Mouse (Mus musculus): Measurements from ENCODE around the gene Llph. TPM values are rescaled to one million over a fixed set of nuclear protein-coding genes. Genes with fewer than 3 reads are reported as not detected.

Llph gene
- total and polyA plus RNA-seq, 2 experiments from 2014 or later, result 0.34 to 23.3 TPM

DNA sequence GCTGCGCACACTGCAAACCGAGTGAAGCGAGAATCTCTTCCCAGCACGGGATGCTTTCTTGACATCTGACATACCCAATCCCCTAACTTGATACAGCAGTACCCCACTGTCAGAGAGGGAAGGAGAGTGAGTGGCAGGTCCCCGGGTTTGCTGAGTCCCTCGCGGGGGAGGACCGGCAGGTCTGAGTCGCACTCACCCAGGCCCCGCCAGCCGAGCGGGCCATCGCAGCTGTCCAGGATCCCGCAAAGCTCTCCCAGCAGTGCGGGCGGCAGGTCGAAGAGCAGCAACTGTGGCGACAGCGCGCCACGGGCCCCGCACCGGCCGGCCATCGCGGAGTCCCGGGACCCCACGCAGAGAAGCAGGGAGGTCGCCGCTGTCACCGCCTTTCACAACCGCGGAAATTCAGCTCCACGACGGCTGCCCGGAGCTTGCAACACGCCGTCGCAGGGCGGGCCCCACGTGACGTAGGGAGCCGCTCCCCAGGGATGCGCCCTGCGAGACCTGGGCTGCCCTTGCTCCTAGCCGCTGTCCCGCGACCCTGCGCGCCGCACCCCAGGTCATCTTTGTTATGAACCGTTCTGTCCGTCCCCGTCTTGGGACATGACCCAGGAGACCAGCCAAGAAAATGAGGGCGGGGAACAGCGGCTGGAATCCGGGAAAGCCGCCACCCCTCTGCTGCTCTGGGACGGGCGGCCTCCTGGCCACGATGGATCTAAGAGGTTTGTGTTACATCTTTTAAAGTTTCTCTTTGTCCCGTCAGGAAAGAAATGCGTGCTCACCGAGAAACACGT lies 25.5 kb upstream of the Llph start, which contains the start of gene Tmbim4:
Gene Tmbim4 (plus strand): TSS at position 460 of the 791 bp plus-strand sequence.
- TF ChIP-seq CTCF (IDR thresholded peaks at IDR 0.05; ENCODE audit: low read depth) (no peak), EP300 (IDR thresholded peaks at IDR 0.05; ENCODE audit: low read depth) (no peak)
- 2% methylated on average over 65 of the region's 65 CpGs for WGBS
- peak within 1 kb of the TSS; percentile 56 for H3K4me3 ChIP-seq (ENCODE audit: low read depth, low read length)
- peak within 1 kb of the TSS; percentile 61 for H3K27ac ChIP-seq (ENCODE audit: low read depth)
- H3K9ac ChIP-seq (replicated peaks; ENCODE audit: low read depth, low read length), result peak within 1 kb of the TSS; percentile 52
- H3K4me2 ChIP-seq (ENCODE audit: low read depth, low read length), result peak within 1 kb of the TSS; percentile 88
- peak; percentile 27 for DNase-seq (ENCODE audit: low spot score)
- peak; percentile 71 for ATAC-seq (ENCODE audit: insufficient read depth, low read depth)
- no peaks in the 10 kb centered on the region for H3K36me3 ChIP-seq (replicated peaks; ENCODE audit: control insufficient read depth, insufficient read depth, low read length)
- H3K27me3 ChIP-seq (ENCODE audit: control insufficient read depth, insufficient read depth, low read length), result no peaks in the 10 kb centered on the region
- no peaks in the 10 kb centered on the region for H3K9me3 ChIP-seq (replicated peaks; ENCODE audit: control insufficient read depth, low read length)
- no peaks in the 10 kb centered on the region for H3K4me1 ChIP-seq (ENCODE audit: control insufficient read depth, insufficient read depth)

DNA sequence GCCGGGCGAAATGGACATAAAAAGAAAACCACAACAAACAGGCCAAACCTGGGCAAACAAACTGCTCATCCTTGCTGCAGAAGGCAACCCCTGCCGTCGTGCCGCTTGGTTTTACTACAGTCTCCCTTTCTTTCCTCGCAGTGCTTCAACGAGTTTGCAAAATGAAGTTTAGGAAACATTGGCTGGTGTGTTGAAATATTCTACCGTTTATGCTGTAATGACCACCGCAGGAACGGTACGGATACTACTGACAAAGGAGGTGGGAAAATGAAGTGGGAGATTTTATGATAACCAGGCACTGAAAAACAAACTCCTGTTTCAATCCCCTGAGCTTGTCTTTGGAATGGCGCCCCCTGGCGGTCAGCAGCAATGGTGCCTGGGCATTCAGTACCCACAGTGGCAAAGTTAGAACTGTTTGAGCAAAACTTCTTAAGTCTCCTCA lies 24.9 kb upstream of the Llph start, which contains the start of gene Irak3:
Gene Irak3 (minus strand): TSS at position 170 of the 442 bp plus-strand sequence.
- 2% methylated on average over 13 of the region's 13 CpGs for WGBS
- H3K9ac ChIP-seq (replicated peaks; ENCODE audit: low read depth, low read length), result peak within 1 kb of the TSS; percentile 52
- TF ChIP-seq CTCF (IDR thresholded peaks at IDR 0.05; ENCODE audit: low read depth) (peak; percentile 92), EP300 (IDR thresholded peaks at IDR 0.05; ENCODE audit: low read depth) (no peak)
- peak; percentile 78 for DNase-seq (ENCODE audit: low spot score)
- H3K4me3 ChIP-seq (ENCODE audit: low read depth, low read length), result peak within 1 kb of the TSS; percentile 56
- H3K9me3 ChIP-seq (replicated peaks; ENCODE audit: control insufficient read depth, low read length), result no peaks in the 10 kb centered on the region
- no peaks in the 10 kb centered on the region for H3K4me1 ChIP-seq (ENCODE audit: control insufficient read depth, insufficient read depth)
- peak within 1 kb of the TSS; percentile 88 for H3K4me2 ChIP-seq (ENCODE audit: low read depth, low read length)
- H3K36me3 ChIP-seq (replicated peaks; ENCODE audit: control insufficient read depth, insufficient read depth, low read length), result no peaks in the 10 kb centered on the region
- no peaks in the 10 kb centered on the region for H3K27me3 ChIP-seq (ENCODE audit: control insufficient read depth, insufficient read depth, low read length)
- peak within 1 kb of the TSS; percentile 61 for H3K27ac ChIP-seq (ENCODE audit: low read depth)
- peak; percentile 37; the same call in 1 of the 2 replicates for ATAC-seq (ENCODE audit: insufficient read depth, low read depth)

DNA sequence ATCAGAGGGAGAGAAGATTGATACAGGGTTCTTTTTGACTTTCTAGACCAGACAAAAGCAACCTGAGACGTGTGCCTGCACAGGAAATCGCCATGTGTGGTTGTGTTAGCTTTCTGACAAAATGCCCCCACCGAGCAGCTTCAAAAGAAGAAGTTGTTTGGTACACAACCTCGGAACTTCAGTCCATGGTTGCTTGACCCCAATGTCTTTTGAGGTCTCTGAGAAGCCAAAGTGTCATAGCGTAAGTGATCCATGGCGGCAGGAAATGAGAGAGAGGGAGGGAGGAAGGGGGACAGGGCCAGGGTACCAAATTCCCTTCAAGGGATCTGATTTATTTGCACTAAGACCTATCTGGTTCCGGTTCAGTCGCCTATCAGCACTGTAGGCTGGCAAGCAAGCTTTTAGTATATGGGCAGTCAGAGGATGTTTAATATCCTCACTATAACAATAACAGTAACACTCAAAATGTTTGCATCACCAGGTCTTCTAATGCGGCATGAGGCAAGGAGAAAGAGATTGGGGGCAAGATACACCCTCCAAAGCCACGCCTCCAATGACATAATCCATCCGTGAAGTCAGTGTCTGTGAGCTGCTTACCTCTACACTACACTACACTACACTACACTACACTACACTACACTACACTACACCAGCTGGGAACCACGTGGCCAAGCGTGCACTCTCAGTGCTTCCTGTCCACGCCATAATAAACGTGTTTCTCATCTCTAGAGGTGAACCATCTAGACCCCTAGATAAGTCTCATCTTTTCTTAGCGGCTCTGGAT lies 24.2 kb upstream of the Llph start:
- WGBS, result 70% methylated on average over 16 of the region's 16 CpGs
- no peak for ATAC-seq (ENCODE audit: insufficient read depth, low read depth)
- no peak for DNase-seq (ENCODE audit: low spot score)

DNA sequence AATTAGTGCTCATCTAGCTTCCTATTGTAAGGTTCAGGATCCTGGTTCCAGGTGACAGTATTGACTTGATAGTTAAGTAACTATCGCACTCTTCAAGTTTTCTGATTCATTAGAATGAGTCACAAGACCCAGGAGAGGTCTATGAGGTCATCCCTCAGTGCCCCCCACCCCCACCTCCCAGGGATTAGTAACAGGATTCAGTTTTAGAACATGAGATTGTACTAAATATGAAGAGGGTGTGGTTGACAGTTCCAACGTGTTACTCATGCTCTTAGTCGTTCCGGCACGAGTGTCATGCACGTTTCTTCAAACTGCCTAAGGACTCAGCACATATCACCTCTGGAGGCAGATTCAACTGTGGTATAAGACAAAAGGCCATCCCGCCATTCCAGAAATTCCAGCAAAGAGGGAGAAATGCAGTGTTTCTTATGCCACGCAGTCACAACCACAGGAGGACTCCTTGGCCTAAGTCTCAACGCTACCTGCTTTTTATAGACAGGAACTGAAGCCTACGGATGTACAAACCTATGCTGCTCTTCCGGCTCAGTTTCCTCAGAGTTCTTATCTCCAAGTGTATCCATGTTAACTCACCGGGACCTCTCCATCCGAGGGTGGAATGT lies 22.2 kb upstream of the Llph start:
- Histone ChIP-seq H3K4me1 (ENCODE audit: control insufficient read depth, insufficient read depth) (0 out of 2 replicates have a peak, but pooled peaks cover 4% of the 10 kb centered on the region), H3K36me3 (replicated peaks; ENCODE audit: control insufficient read depth, insufficient read depth, low read length) (no peaks in the 10 kb centered on the region), H3K4me2 (ENCODE audit: low read depth, low read length) (no peak overlapping the region), H3K4me3 (ENCODE audit: low read depth, low read length) (no peak overlapping the region), H3K27me3 (ENCODE audit: control insufficient read depth, insufficient read depth, low read length) (no peaks in the 10 kb centered on the region), H3K27ac (ENCODE audit: low read depth) (no peak overlapping the region), H3K9ac (replicated peaks; ENCODE audit: low read depth, low read length) (no peak overlapping the region), H3K9me3 (replicated peaks; ENCODE audit: control insufficient read depth, low read length) (no peaks in the 10 kb centered on the region)
- TF ChIP-seq EP300 (IDR thresholded peaks at IDR 0.05; ENCODE audit: low read depth) (no peak), CTCF (IDR thresholded peaks at IDR 0.05; ENCODE audit: low read depth) (no peak)
- 61% methylated on average over 13 of the region's 13 CpGs for WGBS
- DNase-seq (ENCODE audit: low spot score), result no peak
- no peak for ATAC-seq (ENCODE audit: insufficient read depth, low read depth)

More for the DNA sequence above, 24.2 kb upstream of the Llph start:
- no peak for TF ChIP-seq EP300 (IDR thresholded peaks at IDR 0.05; ENCODE audit: low read depth)
- TF ChIP-seq CTCF (IDR thresholded peaks at IDR 0.05; ENCODE audit: low read depth), result no peak
- Histone ChIP-seq H3K4me2 (ENCODE audit: low read depth, low read length) (peak overlapping the region; percentile 88; the same call in 1 of the 2 replicates), H3K36me3 (replicated peaks; ENCODE audit: control insufficient read depth, insufficient read depth, low read length) (no peaks in the 10 kb centered on the region), H3K4me3 (ENCODE audit: low read depth, low read length) (0 out of 2 replicates have a peak overlapping the region, but pooled peaks have one; percentile 56), H3K9ac (replicated peaks; ENCODE audit: low read depth, low read length) (no peak overlapping the region), H3K4me1 (ENCODE audit: control insufficient read depth, insufficient read depth) (no peaks in the 10 kb centered on the region), H3K27ac (ENCODE audit: low read depth) (no peak overlapping the region), H3K27me3 (ENCODE audit: control insufficient read depth, insufficient read depth, low read length) (no peaks in the 10 kb centered on the region), H3K9me3 (replicated peaks; ENCODE audit: control insufficient read depth, low read length) (no peaks in the 10 kb centered on the region)

DNA sequence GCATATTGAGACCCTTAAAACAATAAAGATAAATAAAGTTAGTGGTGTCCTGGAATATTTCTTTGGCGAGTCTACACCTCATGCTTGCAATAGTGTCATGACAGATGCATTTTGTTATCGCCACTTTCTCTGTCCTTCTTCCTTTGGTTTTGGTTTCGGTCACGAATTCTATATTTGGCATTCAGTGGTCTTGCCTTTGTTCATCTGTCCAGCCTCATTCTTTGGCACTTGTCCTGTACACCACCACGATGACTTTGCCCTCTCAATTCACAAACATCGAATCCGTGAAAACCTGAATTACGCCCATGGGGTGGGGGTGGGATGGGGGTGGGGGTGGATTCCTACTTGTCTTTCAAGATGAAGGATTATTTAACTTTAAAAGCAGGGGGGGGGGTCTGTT lies 18.9 kb upstream of the Llph start:
- WGBS, result 78% methylated on average over 8 of the region's 8 CpGs
- 0 out of 2 replicates have a peak, but pooled peaks cover 3% of the 10 kb centered on the region for H3K36me3 ChIP-seq (replicated peaks; ENCODE audit: control insufficient read depth, insufficient read depth, low read length)
- no peak for DNase-seq (ENCODE audit: low spot score)
- 0 out of 2 replicates have a peak, but pooled peaks cover 8% of the 10 kb centered on the region for H3K4me1 ChIP-seq (ENCODE audit: control insufficient read depth, insufficient read depth)
- H3K27ac ChIP-seq (ENCODE audit: low read depth), result no peak overlapping the region
- TF ChIP-seq CTCF (IDR thresholded peaks at IDR 0.05; ENCODE audit: low read depth), result no peak
- TF ChIP-seq EP300 (IDR thresholded peaks at IDR 0.05; ENCODE audit: low read depth), result no peak
- no peaks in the 10 kb centered on the region for H3K27me3 ChIP-seq (ENCODE audit: control insufficient read depth, insufficient read depth, low read length)
- H3K4me3 ChIP-seq (ENCODE audit: low read depth, low read length), result no peak overlapping the region
- no peak overlapping the region for H3K4me2 ChIP-seq (ENCODE audit: low read depth, low read length)
- ATAC-seq (ENCODE audit: insufficient read depth, low read depth), result no peak
- no peaks in the 10 kb centered on the region for H3K9me3 ChIP-seq (replicated peaks; ENCODE audit: control insufficient read depth, low read length)
- H3K9ac ChIP-seq (replicated peaks; ENCODE audit: low read depth, low read length), result no peak overlapping the region

Measured in heart, postnatal 0 days (tissue).